Mouse (Mus musculus): ENCODE measurements around the gene Des.

GRCm38 (mm10) chr1:75371317-75372095, 11.4 kb downstream of the Des start:
- TF ChIP-seq GATA1 (IDR thresholded peaks at IDR 0.05; ENCODE audit: low read length) (no peak), TAL1 (IDR thresholded peaks at IDR 0.05; ENCODE audit: low read length) (no peak)

Measured in erythroblast, embryonic 14.5 days (primary cell).